Mouse (Mus musculus): ENCODE results near the gene Kat14. TPM values are rescaled to one million over a fixed set of nuclear protein-coding genes. Genes with fewer than 3 reads are reported as not detected.

The Kat14 gene
- polyA plus RNA-seq, 1 experiment = not detected

- Histone ChIP-seq H3K4me3 (ENCODE audit: insufficient read depth, low read depth, low read length) (no peak overlapping the region), H3K4me1 (ENCODE audit: control insufficient read depth, insufficient read depth, low read length) (0 out of 2 replicates have a peak, but pooled peaks cover 3% of the 10 kb centered on the region), H3K27ac (ENCODE audit: insufficient read depth, low read depth, low read length) (no peak overlapping the region)
- 90% methylated on average over 6 of the region's 6 CpGs for WGBS
- no peak for TF ChIP-seq POLR2A (IDR thresholded peaks at IDR 0.05; ENCODE audit: insufficient read depth, low read depth, low read length)
- no peak for TF ChIP-seq CTCF (IDR thresholded peaks at IDR 0.05; ENCODE audit: insufficient read depth, low read depth, low read length)
Measured at GRCm38 (mm10) chr2:144400659-144401058, 31.9 kb downstream of the Kat14 start.

DNA sequence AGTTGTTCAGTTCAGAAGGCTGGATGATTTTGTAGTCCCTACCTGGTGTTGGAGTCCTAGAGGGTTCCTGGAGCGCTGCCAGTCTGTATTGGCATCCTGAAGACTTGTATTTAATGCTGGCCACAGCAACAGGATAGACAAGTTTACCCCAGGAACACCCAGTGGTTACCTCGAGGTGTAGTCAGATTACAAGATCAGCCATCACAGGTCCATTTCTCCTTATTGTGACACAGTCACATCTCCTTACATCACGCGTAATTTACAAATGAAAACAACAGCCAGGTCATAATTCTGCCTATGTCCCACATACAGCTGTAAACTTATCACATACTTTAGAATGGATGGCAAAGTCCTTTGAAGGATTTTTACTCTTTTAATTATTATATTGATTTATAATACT lies 40.3 kb downstream of the Kat14 start:
- Histone ChIP-seq H3K4me3 (ENCODE audit: insufficient read depth, low read depth, low read length) (no peak overlapping the region), H3K27ac (ENCODE audit: insufficient read depth, low read depth, low read length) (no peak overlapping the region), H3K4me1 (ENCODE audit: control insufficient read depth, insufficient read depth, low read length) (peaks cover 5% of the 10 kb centered on the region)
- TF ChIP-seq CTCF (IDR thresholded peaks at IDR 0.05; ENCODE audit: insufficient read depth, low read depth, low read length) = no peak
- no peak for TF ChIP-seq POLR2A (IDR thresholded peaks at IDR 0.05; ENCODE audit: insufficient read depth, low read depth, low read length)
- WGBS = 91% methylated on average over 4 of the region's 4 CpGs

DNA sequence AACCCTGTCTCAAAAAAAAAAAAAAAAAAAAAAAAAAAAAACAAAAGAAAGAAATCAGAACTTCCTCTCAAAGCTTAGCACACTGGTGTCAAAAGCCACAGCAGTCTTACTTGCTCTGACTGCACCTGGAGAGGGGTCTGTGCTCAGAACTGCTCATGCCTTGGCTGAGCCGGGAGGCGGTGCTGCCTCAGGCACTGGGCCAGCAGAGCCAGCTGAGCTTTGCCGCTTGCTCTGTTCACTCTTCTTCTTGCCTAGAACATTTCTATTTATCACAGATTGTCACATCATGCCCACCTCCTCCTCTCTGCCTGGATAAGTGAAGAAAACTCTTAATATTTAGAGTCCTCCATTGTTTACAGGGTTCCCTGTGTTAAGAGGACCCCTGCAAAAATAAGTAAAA lies 41.8 kb downstream of the Kat14 start:
- H3K4me1 ChIP-seq (ENCODE audit: control insufficient read depth, insufficient read depth, low read length) = peaks cover 5% of the 10 kb centered on the region
- no peak overlapping the region for H3K27ac ChIP-seq (ENCODE audit: insufficient read depth, low read depth, low read length)
- H3K4me3 ChIP-seq (ENCODE audit: insufficient read depth, low read depth, low read length) = no peak overlapping the region
- TF ChIP-seq CTCF (IDR thresholded peaks at IDR 0.05; ENCODE audit: insufficient read depth, low read depth, low read length) = no peak
- no peak for TF ChIP-seq POLR2A (IDR thresholded peaks at IDR 0.05; ENCODE audit: insufficient read depth, low read depth, low read length)
- 20% methylated on average over 3 of the region's 3 CpGs for WGBS

DNA sequence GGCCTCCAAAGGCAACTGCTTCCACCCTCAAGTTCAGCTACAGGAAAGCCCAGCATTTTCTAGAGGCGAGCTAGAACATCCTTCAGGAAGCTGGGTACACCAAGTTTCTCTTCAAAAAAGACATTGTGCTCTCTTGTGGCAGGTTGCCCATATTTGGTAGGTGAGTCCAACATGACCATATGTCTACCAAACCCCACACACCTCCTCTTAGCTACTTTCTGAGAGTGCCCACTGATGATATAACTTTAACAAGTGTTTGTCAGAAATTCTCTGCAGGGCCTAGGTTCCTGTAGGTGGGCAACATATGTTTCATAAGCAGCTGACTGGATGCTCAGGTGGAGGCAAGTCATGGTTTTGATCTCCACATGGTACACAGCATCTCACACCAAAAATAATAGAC lies 45.9 kb downstream of the Kat14 start:
- TF ChIP-seq POLR2A (IDR thresholded peaks at IDR 0.05; ENCODE audit: insufficient read depth, low read depth, low read length) = no peak
- no peak for TF ChIP-seq CTCF (IDR thresholded peaks at IDR 0.05; ENCODE audit: insufficient read depth, low read depth, low read length)
- WGBS = 95% methylated on average over 1 of the region's 1 CpGs
- Histone ChIP-seq H3K4me3 (ENCODE audit: insufficient read depth, low read depth, low read length) (no peak overlapping the region), H3K4me1 (ENCODE audit: control insufficient read depth, insufficient read depth, low read length) (peaks cover 5% of the 10 kb centered on the region), H3K27ac (ENCODE audit: insufficient read depth, low read depth, low read length) (no peak overlapping the region)

- TF ChIP-seq CTCF (IDR thresholded peaks at IDR 0.05; ENCODE audit: insufficient read depth, low read depth, low read length) = no peak
- no peak for TF ChIP-seq POLR2A (IDR thresholded peaks at IDR 0.05; ENCODE audit: insufficient read depth, low read depth, low read length)
- Histone ChIP-seq H3K4me1 (ENCODE audit: control insufficient read depth, insufficient read depth, low read length) (no peaks in the 10 kb centered on the region), H3K4me3 (ENCODE audit: insufficient read depth, low read depth, low read length) (no peak overlapping the region), H3K27ac (ENCODE audit: insufficient read depth, low read depth, low read length) (no peak overlapping the region)
- WGBS = 66% methylated on average over 8 of the region's 8 CpGs
Measured at GRCm38 (mm10) chr2:144416859-144417258, 48.1 kb downstream of the Kat14 start.

- TF ChIP-seq POLR2A (IDR thresholded peaks at IDR 0.05; ENCODE audit: insufficient read depth, low read depth, low read length) (no peak), CTCF (IDR thresholded peaks at IDR 0.05; ENCODE audit: insufficient read depth, low read depth, low read length) (no peak)
- H3K4me3 ChIP-seq (ENCODE audit: insufficient read depth, low read depth, low read length) = no peak overlapping the region
- WGBS = 26% methylated on average over 2 of the region's 2 CpGs
- H3K27ac ChIP-seq (ENCODE audit: insufficient read depth, low read depth, low read length) = no peak overlapping the region
- no peaks in the 10 kb centered on the region for H3K4me1 ChIP-seq (ENCODE audit: control insufficient read depth, insufficient read depth, low read length)
Measured at GRCm38 (mm10) chr2:144418062-144418461, 49.3 kb downstream of the Kat14 start.

- Histone ChIP-seq H3K4me3 (ENCODE audit: insufficient read depth, low read depth, low read length) (no peak overlapping the region), H3K4me1 (ENCODE audit: control insufficient read depth, insufficient read depth, low read length) (no peaks in the 10 kb centered on the region)
- WGBS = 53% methylated on average over 10 of the region's 10 CpGs
Measured at GRCm38 (mm10) chr2:144422094-144422675, 53.4 kb downstream of the Kat14 start.

DNA sequence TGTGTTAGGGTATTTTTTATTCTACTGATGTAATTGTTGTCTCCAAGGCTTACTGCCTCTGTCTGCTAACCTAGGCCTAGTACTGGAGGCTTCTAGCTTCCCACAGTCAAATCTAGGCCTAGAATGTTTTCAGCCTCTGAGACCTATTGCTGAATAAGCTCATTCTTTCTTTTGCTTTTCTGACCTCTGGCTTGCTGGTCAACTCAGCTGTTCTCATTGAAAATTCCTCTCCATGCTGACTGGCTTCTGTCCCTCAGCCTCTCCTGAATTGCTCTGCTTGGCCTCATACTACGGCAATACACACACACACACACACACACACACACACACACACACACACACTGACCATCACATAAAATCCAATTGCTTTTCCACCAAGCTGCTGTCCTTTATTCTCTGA lies 57.0 kb downstream of the Kat14 start:
- H3K4me3 ChIP-seq (ENCODE audit: insufficient read depth, low read depth, low read length) = no peak overlapping the region
- 75% methylated on average over 1 of the region's 1 CpGs for WGBS
- TF ChIP-seq CTCF (IDR thresholded peaks at IDR 0.05; ENCODE audit: insufficient read depth, low read depth, low read length) = no peak
- no peak for TF ChIP-seq POLR2A (IDR thresholded peaks at IDR 0.05; ENCODE audit: insufficient read depth, low read depth, low read length)
- no peaks in the 10 kb centered on the region for H3K4me1 ChIP-seq (ENCODE audit: control insufficient read depth, insufficient read depth, low read length)
- H3K27ac ChIP-seq (ENCODE audit: insufficient read depth, low read depth, low read length) = no peak overlapping the region

More at GRCm38 (mm10) chr2:144422094-144422675, 53.4 kb downstream of the Kat14 start:
- TF ChIP-seq POLR2A (IDR thresholded peaks at IDR 0.05; ENCODE audit: insufficient read depth, low read depth, low read length) = no peak
- TF ChIP-seq CTCF (IDR thresholded peaks at IDR 0.05; ENCODE audit: insufficient read depth, low read depth, low read length) = no peak
- H3K27ac ChIP-seq (ENCODE audit: insufficient read depth, low read depth, low read length) = no peak overlapping the region

GRCm38 (mm10) chr2:144427852-144428251 lies 59.1 kb downstream of the Kat14 start:
- no peak for TF ChIP-seq CTCF (IDR thresholded peaks at IDR 0.05; ENCODE audit: insufficient read depth, low read depth, low read length)
- TF ChIP-seq POLR2A (IDR thresholded peaks at IDR 0.05; ENCODE audit: insufficient read depth, low read depth, low read length) = no peak
- 78% methylated on average over 5 of the region's 5 CpGs for WGBS
- Histone ChIP-seq H3K4me3 (ENCODE audit: insufficient read depth, low read depth, low read length) (no peak overlapping the region), H3K4me1 (ENCODE audit: control insufficient read depth, insufficient read depth, low read length) (no peaks in the 10 kb centered on the region), H3K27ac (ENCODE audit: insufficient read depth, low read depth, low read length) (no peak overlapping the region)

All from olfactory bulb, adult 2 months (tissue).